Mouse (Mus musculus): ENCODE measurements around the gene Psip1. TPM values are rescaled to one million over a fixed set of nuclear protein-coding genes. Genes with fewer than 3 reads are reported as not detected.

Psip1 gene
- polyA plus RNA-seq, 1 experiment from 2014 or later, result 82.9 TPM

GRCm38 (mm10) chr4:83417820-83418186 is 68.5 kb downstream of the Psip1 start:
- H3K9me3 ChIP-seq (replicated peaks; ENCODE audit: control insufficient read depth, low read length), result peaks cover 6% of the 10 kb centered on the region
- no peaks in the 10 kb centered on the region for H3K27me3 ChIP-seq (ENCODE audit: control insufficient read depth, insufficient read depth, low read length)
- H3K9ac ChIP-seq (ENCODE audit: low read length), result peak overlapping the region; percentile 89
- H3K36me3 ChIP-seq (ENCODE audit: control insufficient read depth, insufficient read depth), result no peaks in the 10 kb centered on the region; the same call in 1 of the 2 replicates
- under 1% methylated on average over 30 of the region's 30 CpGs for WGBS
- peak; percentile 5; the same call in 1 of the 2 replicates for ATAC-seq (replicated peaks; ENCODE audit: extremely low read depth, insufficient read depth, low FRiP score)
- H3K4me2 ChIP-seq (ENCODE audit: low read depth, low read length), result peak overlapping the region; percentile 71
- H3K4me3 ChIP-seq (ENCODE audit: low read length), result peak overlapping the region; percentile 79
- peaks cover 10% of the 10 kb centered on the region for H3K4me1 ChIP-seq (ENCODE audit: control insufficient read depth, insufficient read depth, low read length)
- peak overlapping the region; percentile 60 for H3K27ac ChIP-seq (ENCODE audit: low read length)

DNA sequence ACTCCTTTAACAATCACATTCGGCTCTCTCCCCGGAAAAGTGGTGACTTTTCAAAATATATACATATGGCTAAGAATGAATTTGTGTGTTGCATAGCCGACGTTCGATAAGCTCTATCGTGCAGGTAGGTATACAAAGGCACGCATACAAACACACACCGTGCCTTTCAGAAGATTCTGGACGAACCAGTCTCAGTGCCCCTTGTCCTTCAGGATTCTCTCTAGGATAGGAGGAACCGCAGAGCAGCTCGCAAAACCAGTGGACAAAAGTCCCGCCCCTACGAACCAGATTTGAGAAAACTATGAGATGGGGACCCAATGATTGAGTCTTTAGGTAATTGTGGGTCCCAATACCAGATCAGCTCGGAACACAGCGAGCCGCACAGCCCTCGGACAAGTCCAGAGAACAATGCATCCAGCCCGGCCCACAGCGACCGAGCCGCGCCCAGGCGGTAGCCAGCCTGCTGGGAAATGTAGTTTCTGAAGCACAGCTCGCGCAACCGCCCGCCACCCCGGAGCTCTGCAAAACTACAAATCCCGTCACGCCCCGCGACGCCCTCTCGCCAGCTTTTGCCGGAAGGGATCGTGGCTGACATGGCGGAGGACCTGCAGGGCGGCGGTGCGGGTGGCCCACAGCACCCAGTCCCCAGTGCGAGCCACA is 69.0 kb downstream of the Psip1 start, which contains the start of gene Snapc3:
Snapc3 (plus strand) TSS at position 565 of the 660 bp plus-strand sequence.
- Histone ChIP-seq H3K9me3 (replicated peaks; ENCODE audit: control insufficient read depth, low read length) (peaks cover 6% of the 10 kb centered on the region), H3K9ac (ENCODE audit: low read length) (peak within 1 kb of the TSS; percentile 89), H3K27me3 (ENCODE audit: control insufficient read depth, insufficient read depth, low read length) (no peaks in the 10 kb centered on the region), H3K4me1 (ENCODE audit: control insufficient read depth, insufficient read depth, low read length) (peaks cover 10% of the 10 kb centered on the region), H3K4me3 (ENCODE audit: low read length) (peak within 1 kb of the TSS; percentile 79), H3K4me2 (ENCODE audit: low read depth, low read length) (peak within 1 kb of the TSS; percentile 71), H3K36me3 (ENCODE audit: control insufficient read depth, insufficient read depth) (no peaks in the 10 kb centered on the region), H3K27ac (ENCODE audit: low read length) (peak within 1 kb of the TSS; percentile 78)
- WGBS, result 1% methylated on average over 41 of the region's 41 CpGs
- peak; percentile 100 for ATAC-seq (replicated peaks; ENCODE audit: extremely low read depth, insufficient read depth, low FRiP score)

DNA sequence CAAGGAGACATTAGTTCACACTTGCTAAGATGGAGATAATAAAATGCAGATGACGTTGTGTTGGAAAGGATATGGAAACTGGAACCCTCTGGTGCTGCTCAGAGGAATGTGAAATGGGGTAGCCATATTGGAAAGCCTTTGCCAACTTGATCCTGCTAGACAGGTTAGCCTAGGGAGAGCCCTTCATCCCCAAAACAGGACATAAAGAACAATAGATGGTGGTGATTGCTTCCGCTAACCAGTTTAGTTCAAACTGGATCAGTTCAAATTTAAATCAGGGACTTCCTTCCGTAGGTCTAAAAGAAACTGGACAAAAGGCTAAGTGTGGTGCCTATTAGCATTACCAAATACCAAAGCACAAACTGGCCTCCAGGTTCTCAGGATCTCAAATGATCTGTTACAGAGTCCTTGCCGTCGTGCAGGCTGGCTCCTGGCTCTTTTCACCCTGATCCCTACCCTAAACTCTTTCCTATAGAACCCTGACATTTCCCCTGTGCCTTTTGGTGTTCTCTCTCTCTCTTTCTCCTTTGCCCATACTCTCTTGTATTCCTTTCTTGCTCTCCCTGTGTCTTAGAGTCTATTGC is 71.9 kb downstream of the Psip1 start:
- H3K36me3 ChIP-seq (ENCODE audit: control insufficient read depth, insufficient read depth), result no peaks in the 10 kb centered on the region
- H3K4me3 ChIP-seq (ENCODE audit: low read length), result no peak overlapping the region
- H3K27me3 ChIP-seq (ENCODE audit: control insufficient read depth, insufficient read depth, low read length), result no peaks in the 10 kb centered on the region
- H3K27ac ChIP-seq (ENCODE audit: low read length), result no peak overlapping the region
- peaks cover 6% of the 10 kb centered on the region for H3K4me1 ChIP-seq (ENCODE audit: control insufficient read depth, insufficient read depth, low read length)
- H3K9ac ChIP-seq (ENCODE audit: low read length), result no peak overlapping the region
- H3K4me2 ChIP-seq (ENCODE audit: low read depth, low read length), result no peak overlapping the region
- 85% methylated on average over 5 of the region's 5 CpGs for WGBS
- no peak for ATAC-seq (replicated peaks; ENCODE audit: extremely low read depth, insufficient read depth, low FRiP score)
- peaks cover 6% of the 10 kb centered on the region for H3K9me3 ChIP-seq (replicated peaks; ENCODE audit: control insufficient read depth, low read length)

DNA sequence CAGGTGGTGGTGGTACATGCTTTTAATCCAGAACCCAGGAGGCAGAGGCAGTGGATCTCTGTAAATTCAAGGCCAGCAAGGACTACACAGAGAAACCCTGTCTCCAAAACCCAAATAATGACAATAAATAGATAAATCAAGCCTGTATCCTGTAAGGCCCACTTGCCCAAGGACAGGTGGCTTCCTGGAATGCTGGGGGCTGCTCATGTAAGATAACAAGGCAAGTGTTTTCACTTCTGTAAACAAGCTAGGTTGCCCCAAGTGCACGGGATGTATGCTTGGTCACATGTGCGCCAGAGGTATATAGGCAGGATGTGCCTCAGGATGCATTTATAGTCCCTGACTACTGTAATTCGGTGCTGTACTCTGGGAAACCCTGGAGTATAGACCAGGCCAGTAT is 74.2 kb downstream of the Psip1 start:
- no peaks in the 10 kb centered on the region for H3K36me3 ChIP-seq (ENCODE audit: control insufficient read depth, insufficient read depth)
- no peaks in the 10 kb centered on the region for H3K4me1 ChIP-seq (ENCODE audit: control insufficient read depth, insufficient read depth, low read length)
- peaks cover 24% of the 10 kb centered on the region for H3K9me3 ChIP-seq (replicated peaks; ENCODE audit: control insufficient read depth, low read length)
- no peak overlapping the region for H3K4me2 ChIP-seq (ENCODE audit: low read depth, low read length)
- WGBS, result 64% methylated on average over 3 of the region's 3 CpGs
- H3K9ac ChIP-seq (ENCODE audit: low read length), result no peak overlapping the region
- H3K4me3 ChIP-seq (ENCODE audit: low read length), result no peak overlapping the region
- H3K27ac ChIP-seq (ENCODE audit: low read length), result no peak overlapping the region
- no peak for ATAC-seq (replicated peaks; ENCODE audit: extremely low read depth, insufficient read depth, low FRiP score)
- H3K27me3 ChIP-seq (ENCODE audit: control insufficient read depth, insufficient read depth, low read length), result no peaks in the 10 kb centered on the region

GRCm38 (mm10) chr4:83409867-83410505 is 76.3 kb downstream of the Psip1 start:
- Histone ChIP-seq H3K9me3 (replicated peaks; ENCODE audit: control insufficient read depth, low read length) (peaks cover 18% of the 10 kb centered on the region), H3K27ac (ENCODE audit: low read length) (no peak overlapping the region), H3K9ac (ENCODE audit: low read length) (no peak overlapping the region), H3K4me2 (ENCODE audit: low read depth, low read length) (no peak overlapping the region), H3K4me3 (ENCODE audit: low read length) (no peak overlapping the region), H3K36me3 (ENCODE audit: control insufficient read depth, insufficient read depth) (no peaks in the 10 kb centered on the region), H3K4me1 (ENCODE audit: control insufficient read depth, insufficient read depth, low read length) (no peaks in the 10 kb centered on the region), H3K27me3 (ENCODE audit: control insufficient read depth, insufficient read depth, low read length) (no peaks in the 10 kb centered on the region)
- no peak for ATAC-seq (replicated peaks; ENCODE audit: extremely low read depth, insufficient read depth, low FRiP score)
- WGBS, result 93% methylated on average over 4 of the region's 4 CpGs

DNA sequence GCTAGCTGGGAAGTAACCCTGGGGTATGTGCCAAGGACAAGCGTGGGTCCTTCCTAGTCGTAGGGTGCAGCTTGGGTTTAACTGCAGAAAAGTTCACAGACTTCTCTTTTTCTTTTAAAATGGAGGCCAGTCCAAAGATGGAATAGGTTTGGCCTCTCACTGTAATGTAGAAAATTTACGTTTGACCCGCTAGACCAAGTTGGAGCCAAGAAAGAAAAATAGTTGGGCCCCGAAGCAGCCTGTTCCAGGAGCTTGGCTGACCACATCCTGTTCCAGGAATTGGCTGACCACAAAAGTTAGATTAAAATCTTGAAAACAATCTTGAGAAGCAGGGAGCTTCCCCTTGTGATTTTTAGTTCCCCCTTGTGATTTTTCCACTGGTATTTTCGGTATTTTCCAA is 78.6 kb downstream of the Psip1 start:
- 83% methylated on average over 6 of the region's 6 CpGs for WGBS
- no peak overlapping the region for H3K27ac ChIP-seq (ENCODE audit: low read length)
- H3K9me3 ChIP-seq (replicated peaks; ENCODE audit: control insufficient read depth, low read length), result peaks cover 26% of the 10 kb centered on the region
- H3K4me1 ChIP-seq (ENCODE audit: control insufficient read depth, insufficient read depth, low read length), result no peaks in the 10 kb centered on the region
- H3K9ac ChIP-seq (ENCODE audit: low read length), result no peak overlapping the region
- no peak overlapping the region for H3K4me2 ChIP-seq (ENCODE audit: low read depth, low read length)
- no peak overlapping the region for H3K4me3 ChIP-seq (ENCODE audit: low read length)
- no peaks in the 10 kb centered on the region for H3K27me3 ChIP-seq (ENCODE audit: control insufficient read depth, insufficient read depth, low read length)
- ATAC-seq (replicated peaks; ENCODE audit: extremely low read depth, insufficient read depth, low FRiP score), result no peak
- no peaks in the 10 kb centered on the region for H3K36me3 ChIP-seq (ENCODE audit: control insufficient read depth, insufficient read depth)

Other genes starting within 250 kb of the Psip1 start
- gene Ttc39b, start 162.2 kb downstream of the Psip1 start, polyA plus RNA-seq (2015; fragmentation: Nextera tagmentation; extraction: Ambion mirVana), result 1.5 and 2.2 TPM in 2 replicates
- gene Snapc3, start 68.7 kb downstream of the Psip1 start, polyA plus RNA-seq (2015; fragmentation: Nextera tagmentation; extraction: Ambion mirVana), result 29.6 and 31.4 TPM in 2 replicates
- 3.5 and 3.8 TPM in 2 replicates for gene Ccdc171, start 39.1 kb upstream of the Psip1 start, polyA plus RNA-seq (2015; fragmentation: Nextera tagmentation; extraction: Ambion mirVana)